Mouse (Mus musculus): ENCODE results near the gene Gdf10. TPM values are rescaled to one million over a fixed set of nuclear protein-coding genes. Genes with fewer than 3 reads are reported as not detected.
A peak's percentile ranks its signal among the peaks of the same experiment; 100 is the strongest.

The Gdf10 gene
- total RNA-seq, 2 experiments from 2014 or later = 12.8 to 13.4 TPM

DNA sequence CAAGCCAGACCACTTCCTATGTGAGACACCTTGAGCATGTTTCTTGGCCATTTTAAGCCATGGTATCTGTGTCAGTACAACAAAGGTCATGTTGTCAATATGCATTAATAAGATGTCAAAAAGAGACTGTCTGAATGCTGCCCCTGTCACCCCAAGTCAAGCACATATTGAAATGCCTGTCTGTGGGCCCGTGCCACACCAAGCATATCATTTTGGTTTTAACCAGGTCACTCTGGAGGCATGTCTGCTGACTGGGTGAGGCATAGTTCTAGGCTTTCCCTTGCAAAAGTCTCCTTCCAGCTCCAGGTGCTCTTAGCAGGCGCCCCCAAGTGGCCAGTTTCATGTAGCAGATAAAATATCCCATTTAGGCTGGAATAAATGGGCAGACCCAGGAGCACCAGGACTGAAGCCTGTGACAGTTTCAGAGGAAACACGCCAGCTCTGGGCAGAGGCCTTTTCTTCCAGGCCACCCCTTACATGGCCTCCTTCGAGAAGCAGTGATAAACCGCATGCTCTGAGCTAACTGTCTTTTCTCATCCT, 10.5 kb downstream of the Gdf10 start:
- DNase-seq = peak; percentile 51 to 63

GRCm38 (mm10) chr14:33939117-33939516, 15.7 kb downstream of the Gdf10 start:
- peak; percentile 71 to 79 for DNase-seq

- no peak for DNase-seq
These were observed 17.4 kb downstream of the Gdf10 start, which contains the start of gene Gdf2 for GRCm38 (mm10) chr14:33940739-33941138. Gdf2 (plus strand) TSS chr14:33941039.

- peak; percentile 56 to 74 for DNase-seq
These were observed 18.8 kb downstream of the Gdf10 start for GRCm38 (mm10) chr14:33942222-33942621.

DNA sequence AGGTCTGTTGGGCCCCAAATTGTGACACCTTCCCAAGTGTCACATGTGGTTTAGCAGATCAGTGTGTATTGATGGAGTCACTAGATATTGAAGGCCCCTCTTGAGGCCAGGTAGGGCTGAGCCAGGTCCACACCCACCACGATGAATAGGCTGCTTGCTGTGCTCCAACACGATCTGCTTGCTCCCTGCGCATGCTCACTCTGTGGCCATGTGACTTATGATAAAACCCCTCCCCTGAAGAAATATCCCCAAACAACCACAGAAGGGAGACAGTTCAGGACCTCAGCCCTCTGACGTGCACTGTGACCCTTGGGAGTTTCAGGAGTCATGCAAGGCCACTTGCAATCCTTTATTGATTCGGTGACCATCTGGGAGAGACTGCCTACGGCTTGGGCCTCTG, 22.7 kb downstream of the Gdf10 start:
- no peak for DNase-seq

DNA sequence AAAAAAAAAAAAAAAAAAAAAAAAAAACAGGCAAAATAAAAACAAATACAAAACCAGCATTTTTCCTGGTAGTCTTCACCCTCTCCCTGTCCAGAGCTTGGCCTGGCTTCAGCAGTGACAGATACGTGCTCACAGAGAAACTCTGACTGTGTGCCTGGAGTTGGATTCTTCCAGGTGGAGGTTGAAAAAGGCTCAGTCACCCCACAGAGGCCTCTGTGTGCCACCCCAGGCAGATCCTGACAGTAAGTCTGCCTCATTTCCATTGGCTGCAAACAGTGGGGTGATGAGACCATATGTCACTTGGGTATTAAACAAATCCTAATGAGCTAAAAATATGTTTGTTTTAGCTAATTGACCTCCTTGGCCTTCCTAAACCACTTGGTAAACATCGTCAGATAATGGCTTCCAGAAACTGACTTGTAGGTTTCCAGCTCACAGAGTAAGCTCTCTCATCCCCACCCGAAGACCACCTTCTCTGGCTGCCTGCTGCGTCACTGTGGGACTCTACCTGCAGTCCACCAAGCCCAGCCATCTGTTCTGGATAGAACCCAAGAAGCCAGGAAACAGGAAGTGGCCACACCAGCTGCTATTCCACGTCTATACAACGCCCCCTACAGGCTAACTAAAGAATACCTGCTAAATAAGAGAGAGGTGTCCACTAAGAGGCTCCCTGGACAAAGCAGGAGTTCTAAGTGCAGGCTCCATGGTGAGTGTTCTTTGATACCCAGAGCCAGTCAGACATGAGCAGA, 29.0 kb downstream of the Gdf10 start:
- DNase-seq = no peak

DNA sequence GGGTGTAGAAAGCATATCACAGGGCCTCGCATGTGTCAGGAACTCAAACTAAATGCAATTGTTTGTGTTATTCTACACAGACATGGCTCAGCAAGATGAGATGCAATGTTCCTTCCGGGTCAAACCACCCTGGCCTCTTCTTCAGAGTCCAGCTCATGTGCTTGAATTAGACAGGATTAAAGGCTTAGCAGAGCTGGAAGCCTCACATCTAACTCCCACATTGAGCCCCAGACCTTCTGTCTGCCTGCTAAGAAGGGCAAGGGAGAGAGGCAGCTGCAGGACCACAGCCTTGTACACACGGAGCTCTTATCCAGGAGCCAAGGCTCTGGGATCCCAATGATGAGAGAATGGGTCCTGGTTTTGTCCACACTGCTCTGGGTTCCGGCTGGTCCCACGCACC, 30.4 kb downstream of the Gdf10 start, which contains the start of gene Rbp3:
Rbp3 (plus strand) TSS at position 243 of the 400 bp plus-strand sequence.
- no peak for DNase-seq

DNA sequence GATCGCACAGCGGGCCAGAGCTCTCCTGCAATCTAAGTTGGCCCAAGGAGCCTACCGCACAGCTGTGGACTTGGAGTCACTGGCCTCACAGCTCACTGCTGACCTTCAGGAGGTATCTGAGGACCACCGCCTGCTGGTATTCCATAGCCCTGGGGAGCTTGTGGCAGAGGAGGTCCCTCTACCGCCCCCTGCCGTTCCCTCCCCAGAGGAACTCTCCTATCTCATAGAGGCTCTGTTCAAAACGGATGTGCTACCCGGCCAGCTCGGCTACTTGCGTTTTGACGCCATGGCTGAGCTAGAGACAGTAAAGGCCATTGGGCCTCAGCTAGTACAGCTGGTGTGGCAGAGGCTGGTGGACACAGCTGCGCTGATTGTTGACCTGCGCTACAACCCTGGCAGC, 32.7 kb downstream of the Gdf10 start:
- no peak for DNase-seq

DNA sequence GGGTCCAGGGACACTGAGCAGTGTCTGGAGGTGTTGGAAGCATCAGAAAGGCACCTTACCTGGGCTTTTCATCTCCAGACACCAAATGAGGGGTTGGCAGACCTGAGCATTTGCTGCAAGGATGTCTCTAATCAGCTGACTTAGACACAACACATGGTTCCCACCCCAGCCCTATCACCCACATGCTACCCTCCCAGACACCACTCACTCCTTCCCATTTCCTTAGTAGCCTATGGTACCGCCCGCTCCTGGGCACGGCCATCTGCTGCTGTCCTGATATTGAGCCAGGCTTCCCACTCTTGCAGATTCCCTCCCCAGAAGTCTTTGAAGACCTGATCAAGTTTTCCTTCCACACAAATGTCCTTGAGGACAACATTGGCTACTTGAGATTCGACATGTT, 34.8 kb downstream of the Gdf10 start:
- no peak for DNase-seq

- no peak for DNase-seq
These were observed 35.5 kb downstream of the Gdf10 start for GRCm38 (mm10) chr14:33958841-33959240.

GRCm38 (mm10) chr14:33959341-33959740, 36.0 kb downstream of the Gdf10 start:
- peak; percentile 55 to 63 for DNase-seq

DNA sequence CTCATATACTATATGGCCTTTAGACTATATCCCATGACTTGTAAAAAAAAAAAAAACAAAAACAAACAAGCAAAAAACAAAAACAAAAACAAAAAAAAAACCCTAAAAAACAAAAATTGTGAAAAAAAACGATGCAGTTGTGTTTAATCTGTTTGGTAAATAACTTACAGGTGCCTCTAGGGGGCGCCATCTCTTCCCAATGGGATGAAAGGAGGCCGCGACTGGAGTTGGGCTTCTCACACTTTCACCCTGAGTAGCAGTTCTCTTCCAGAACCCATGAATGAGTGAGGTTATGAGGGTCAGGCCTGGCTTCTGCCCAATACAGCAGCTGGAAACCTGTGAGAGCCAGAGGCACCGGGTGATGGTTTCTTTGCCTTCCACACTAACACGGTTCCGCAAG, 42.3 kb downstream of the Gdf10 start:
- no peak for DNase-seq

GRCm38 (mm10) chr14:33972679-33973078, 49.3 kb downstream of the Gdf10 start:
- peak; percentile 15 to 17 for DNase-seq

- DNase-seq = no peak
These were observed 51.4 kb downstream of the Gdf10 start for GRCm38 (mm10) chr14:33974752-33975151.

GRCm38 (mm10) chr14:33977748-33978147, 54.4 kb downstream of the Gdf10 start:
- DNase-seq = no peak

DNA sequence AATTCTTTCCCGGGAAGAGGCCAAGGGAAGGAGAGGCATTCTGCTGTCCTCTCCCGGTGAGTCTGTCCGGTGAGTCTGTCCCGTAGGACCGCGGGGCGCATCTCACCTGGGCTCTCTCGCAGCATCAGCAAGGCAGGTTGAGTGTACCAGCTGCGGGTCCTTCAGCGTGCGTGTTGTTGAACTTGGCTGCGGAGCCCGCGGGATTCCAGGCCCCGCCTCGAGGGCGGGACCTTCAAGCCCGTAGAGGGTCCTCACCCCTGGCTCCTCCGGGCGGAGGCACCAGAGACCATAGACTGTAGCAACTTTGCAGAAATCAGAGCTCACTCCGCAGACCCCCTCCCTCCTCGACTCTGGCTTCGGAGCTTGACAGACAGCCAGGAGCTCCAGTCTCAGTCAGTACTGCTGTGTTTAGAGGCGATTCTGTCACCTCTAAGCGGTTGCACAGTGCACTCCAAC, 55.2 kb downstream of the Gdf10 start, which contains the start of gene Zfp488:
Zfp488 (minus strand) TSS at position 161 of the 456 bp plus-strand sequence.
- DNase-seq = no peak

Other genes with a start within 250 kb of the Gdf10 start
- gene Gdf2, start 17.5 kb downstream of the Gdf10 start, total RNA-seq (2021) = not detected
- gene Rbp3, start 30.4 kb downstream of the Gdf10 start, total RNA-seq (2021) = not detected
- gene Zfp488, start 55.2 kb downstream of the Gdf10 start, total RNA-seq (2021) = not detected
- not detected for gene Gm30083, start 91.6 kb downstream of the Gdf10 start, total RNA-seq (2021)
- under 1 TPM in 1 of 2 experiments, not detected in 1; 0.17 TPM for gene Gm5460, start 93.2 kb downstream of the Gdf10 start, total RNA-seq (2021)
- gene Antxrl, start 129.1 kb downstream of the Gdf10 start, total RNA-seq (2021) = not detected
- gene Anxa8, start 162.4 kb downstream of the Gdf10 start, total RNA-seq (2021) = 1 to 10 TPM; 2.8 to 3.5 TPM
- not detected for gene A630023A22Rik, start 179.2 kb downstream of the Gdf10 start, total RNA-seq (2021)
- under 1 TPM; 0.13 to 0.20 TPM for gene Npy4r, start 228.9 kb downstream of the Gdf10 start, total RNA-seq (2021)